Mouse (Mus musculus) myocyte (in vitro differentiated cells): ENCODE results near the gene Vmn1r221.
"Not testable (repeated sequence)": the region's sequence is repeated elsewhere in the genome, so short reads cannot be mapped to it uniquely, and the experiment has no call there.

Experiments used
- CEBPB ChIP-seq: IDR thresholded peaks from 2 replicates; pipeline ENCODE4 v1.6.1; 2011; ENCODE audit warnings: mild to moderate bottlenecking, moderate library complexity; ENCODE audit not compliant: poor library complexity, insufficient read depth, severe bottlenecking
- E2F4 ChIP-seq: IDR thresholded peaks from one replicate; pipeline ENCODE4 v1.6.1; 2011; ENCODE audit warnings: mild to moderate bottlenecking, control low read depth, moderate library complexity; ENCODE audit not compliant: insufficient read depth
- MYOD1 ChIP-seq, 3 experiments: IDR thresholded peaks; one replicate each; pipeline ENCODE4 v1.6.1; 2011; ENCODE audit warnings: control low read depth in 2 of 3, low read depth in 2 of 3, mild to moderate bottlenecking in 2 of 3, moderate library complexity in 1 of 3; ENCODE audit not compliant: insufficient read length in 2 of 3, control insufficient read depth in 1 of 3
- MYOG ChIP-seq, 3 experiments: IDR thresholded peaks; one replicate each; pipeline ENCODE4 v1.6.1; 2011; ENCODE audit warnings: control low read depth in 2 of 3, low read depth in 2 of 3, mild to moderate bottlenecking in 2 of 3; ENCODE audit not compliant: insufficient read length in 2 of 3, control insufficient read depth in 1 of 3, insufficient read depth in 1 of 3
- POLR2A ChIP-seq: IDR thresholded peaks from one replicate; pipeline ENCODE4 v1.6.1; 2011; ENCODE audit warnings: low read depth, mild to moderate bottlenecking, control low read depth, moderate library complexity; ENCODE audit not compliant: insufficient read length
- POLR2AphosphoS2 ChIP-seq: IDR thresholded peaks from one replicate; pipeline ENCODE4 v1.6.1; 2011; ENCODE audit warnings: low read depth, control low read depth; ENCODE audit not compliant: insufficient read length
- REST ChIP-seq: IDR thresholded peaks from one replicate; pipeline ENCODE4 v1.6.1; 2011; ENCODE audit warnings: mild to moderate bottlenecking, control low read depth, moderate library complexity; ENCODE audit not compliant: insufficient read depth, insufficient read length
- TCF12 ChIP-seq: IDR thresholded peaks from one replicate; pipeline ENCODE4 v1.6.1; 2011; ENCODE audit warnings: mild to moderate bottlenecking, control low read depth; ENCODE audit not compliant: poor library complexity, insufficient read depth, severe bottlenecking
- USF1 ChIP-seq: IDR thresholded peaks from one replicate; pipeline ENCODE4 v1.6.1; 2011; ENCODE audit warnings: low read depth, mild to moderate bottlenecking, control low read depth, moderate library complexity

GRCm38 (mm10) chr13:23213827-23214226 lies at the start of gene Vmn1r221:
- not testable (repeated sequence) for TF ChIP-seq TCF12; USF1; POLR2A; MYOG (IDR thresholded peaks at IDR 0.05; ENCODE audit: control insufficient read depth in 1 of 3, insufficient read depth in 1 of 3, insufficient read length in 2 of 3, low read depth in 2 of 3); E2F4; MYOD1 (IDR thresholded peaks at IDR 0.05; ENCODE audit: control insufficient read depth in 1 of 3, insufficient read length in 2 of 3, low read depth in 2 of 3); CEBPB; POLR2AphosphoS2; REST
